Mouse (Mus musculus) heart, adult 2 months (tissue): ENCODE data around the gene Smarca2. TPM values are rescaled to one million over a fixed set of nuclear protein-coding genes. Genes with fewer than 3 reads are reported as not detected.

Source experiments
- DNase-seq, 2 experiments: peaks; one replicate each; pipeline ENCODE4 v3.0.0; 2021
- H3K27ac ChIP-seq: fragments of 200-600 bp; 2 replicates; pipeline ENCODE4 v1.8.1; 2022
- H3K27me3 ChIP-seq: fragments of 200-500 bp; 2 replicates; pipeline ENCODE4 v1.6.1; 2012; ENCODE audit warnings: mild to moderate bottlenecking, low read length, inconsistent platforms, mixed read lengths; ENCODE audit not compliant: control insufficient read depth, insufficient read depth
- H3K36me3 ChIP-seq: fragments of 200-500 bp; 2 replicates; pipeline ENCODE4 v1.6.1; 2012; ENCODE audit warnings: low read length, inconsistent platforms; ENCODE audit not compliant: control insufficient read depth, insufficient read depth
- H3K4me1 ChIP-seq: fragments of 200-500 bp; 2 replicates; pipeline ENCODE4 v1.6.1; 2011; ENCODE audit warnings: low read length; ENCODE audit not compliant: control insufficient read depth, insufficient read depth
- H3K4me3 ChIP-seq: fragments of 200-600 bp; 2 replicates; pipeline ENCODE4 v1.8.1; 2022
- H3K79me2 ChIP-seq: fragments of 200-500 bp; replicated peaks from 2 replicates; pipeline ENCODE4 v1.6.1; 2012; ENCODE audit warnings: mild to moderate bottlenecking, inconsistent platforms, low read length, moderate library complexity, mixed read lengths; ENCODE audit not compliant: control insufficient read depth, insufficient read depth
- H3K9ac ChIP-seq: fragments of 200-500 bp; 2 replicates; pipeline ENCODE4 v1.6.1; 2012; ENCODE audit warnings: low read depth, mild to moderate bottlenecking, control low read depth, inconsistent platforms, low read length, mixed read lengths
- CTCF ChIP-seq: fragments of 200-600 bp; IDR thresholded peaks from 2 replicates; pipeline ENCODE4 v1.8.1; 2022; ENCODE audit warnings: antibody characterized with exemption, mild to moderate bottlenecking, moderate library complexity
- EP300 ChIP-seq: fragments of 200-500 bp; IDR thresholded peaks from 2 replicates; pipeline ENCODE4 v1.6.1; 2011; ENCODE audit warnings: low read depth, low read length, control low read depth; ENCODE audit not compliant: insufficient read depth
- POLR2A ChIP-seq: fragments of 200-500 bp; IDR thresholded peaks from 2 replicates; pipeline ENCODE4 v1.6.1; 2011; ENCODE audit warnings: mild to moderate bottlenecking, low read depth, low read length, control low read depth; ENCODE audit not compliant: insufficient read depth
- WGBS: fragments of 180-500 bp; shearing (Covaris S2); methylation state at CpG from one replicate; pipeline ENCODE4 v1.1.7; 2018; 5-methylcytosine and 5-hydroxymethylcytosine counted together
- intact Hi-C: fragments of 180-260 bp; cut with DNase I; formaldehyde crosslinking; loops from one replicate; pipeline ENCODE4 v1.15.1; 2025
- polyA plus RNA-seq: library from polyadenylated mRNA; depleted of rRNA; stranded (reverse); fragments of >200 nt; gene quantifications from 2 replicates; pipeline ENCODE4 v1.2.3, GENCODE M21; 2012
- total RNA-seq, 2 experiments: library from RNA; stranded (reverse); gene quantifications; 2 replicates each; pipeline ENCODE4 v1.2.3; 2021

Gene Smarca2
- total and polyA plus RNA-seq, 3 experiments: 24.3 to 72.1 (median 65.7) TPM

- H3K9ac ChIP-seq: no peak overlapping the region
- H3K27ac ChIP-seq: no peak overlapping the region
- no peak for TF ChIP-seq CTCF
- no peak for TF ChIP-seq EP300
- no peak for TF ChIP-seq POLR2A
- no peaks in the 10 kb centered on the region for H3K27me3 ChIP-seq
- no peak overlapping the region for H3K4me3 ChIP-seq
- no peaks in the 10 kb centered on the region for H3K79me2 ChIP-seq
- DNase-seq: no peak
- WGBS: 94% methylated on average over 5 of the region's 5 CpGs
- intact Hi-C loops: no loop called here
- H3K36me3 ChIP-seq: no peaks in the 10 kb centered on the region
- H3K4me1 ChIP-seq: no peaks in the 10 kb centered on the region
Observed at GRCm38 (mm10) chr19:26768846-26769245, 164.0 kb downstream of the Smarca2 start.

DNA sequence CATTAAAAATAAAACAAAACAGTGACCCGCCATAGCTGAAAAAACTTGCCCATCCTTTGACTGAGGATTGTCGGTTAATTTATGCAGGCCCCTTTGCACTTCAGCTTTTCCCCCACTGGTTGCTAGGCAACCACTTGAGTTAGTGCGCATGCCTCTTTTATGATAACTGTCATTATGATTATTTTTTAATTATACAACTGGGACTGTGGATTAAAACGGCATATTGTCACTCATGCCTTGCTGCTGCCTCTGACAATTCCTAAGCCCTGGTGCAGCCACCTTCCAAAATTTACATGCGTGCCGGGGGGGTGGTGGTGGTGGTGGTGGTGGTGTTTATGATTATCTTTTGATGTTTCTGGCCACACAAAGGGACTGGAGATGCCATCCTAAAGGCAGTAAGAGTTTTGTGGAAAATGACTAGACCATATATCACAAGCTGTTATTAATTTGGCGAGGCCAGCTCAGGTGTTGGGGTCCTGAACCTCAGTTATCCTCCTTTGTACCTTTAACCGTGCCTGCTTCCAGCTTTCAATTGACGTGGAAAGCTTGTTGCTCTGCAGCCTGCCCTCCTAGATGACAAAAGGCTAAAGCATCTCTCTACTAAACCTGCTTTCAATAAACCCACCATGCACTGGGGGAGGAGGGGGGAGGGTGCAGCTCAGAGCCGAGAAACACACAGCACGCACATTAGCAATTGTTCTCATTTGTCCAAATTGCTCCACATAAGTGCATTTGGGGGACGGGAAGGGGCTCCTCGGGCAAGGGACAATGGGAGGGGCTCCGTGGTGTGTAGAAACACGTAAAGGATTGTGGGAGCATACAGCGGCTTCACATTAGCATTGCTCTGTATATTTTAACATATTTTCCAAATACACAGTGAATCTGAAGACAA lies 165.0 kb downstream of the Smarca2 start:
- Histone ChIP-seq H3K4me1 (no peaks in the 10 kb centered on the region), H3K79me2 (no peaks in the 10 kb centered on the region), H3K27me3 (no peaks in the 10 kb centered on the region), H3K4me3 (no peak overlapping the region), H3K9ac (no peak overlapping the region), H3K27ac (no peak overlapping the region), H3K36me3 (no peaks in the 10 kb centered on the region)
- intact Hi-C loops: no loop called here
- WGBS: 83% methylated on average over 16 of the region's 16 CpGs
- no peak for TF ChIP-seq POLR2A
- no peak for TF ChIP-seq EP300
- no peak for TF ChIP-seq CTCF
- no peak for DNase-seq

DNA sequence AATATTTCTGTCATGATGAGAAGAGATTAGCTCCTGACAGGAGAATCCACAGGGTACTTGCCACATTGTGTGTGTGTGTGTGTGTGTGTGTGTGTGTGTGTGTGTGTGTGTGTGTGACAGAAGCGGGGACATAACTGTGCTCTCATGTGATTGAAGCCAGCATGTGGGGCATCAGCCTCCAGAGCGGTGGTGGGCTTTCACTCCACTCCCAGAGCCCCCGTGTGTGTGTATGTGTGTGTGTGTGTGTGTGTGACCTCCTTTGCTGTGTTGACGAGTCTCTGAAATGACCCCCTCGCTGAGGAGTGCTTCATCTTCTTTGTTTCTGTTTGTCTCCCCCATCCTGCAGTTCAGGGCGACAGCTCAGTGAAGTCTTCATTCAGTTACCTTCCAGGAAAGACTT lies 165.7 kb downstream of the Smarca2 start:
- Histone ChIP-seq H3K79me2 (no peaks in the 10 kb centered on the region), H3K4me3 (no peak overlapping the region), H3K4me1 (no peaks in the 10 kb centered on the region), H3K27ac (no peak overlapping the region), H3K9ac (no peak overlapping the region), H3K36me3 (no peaks in the 10 kb centered on the region), H3K27me3 (no peaks in the 10 kb centered on the region)
- 91% methylated on average over 6 of the region's 6 CpGs for WGBS
- intact Hi-C loops: no loop called here
- no peak for TF ChIP-seq POLR2A
- TF ChIP-seq EP300: no peak
- no peak for DNase-seq

DNA sequence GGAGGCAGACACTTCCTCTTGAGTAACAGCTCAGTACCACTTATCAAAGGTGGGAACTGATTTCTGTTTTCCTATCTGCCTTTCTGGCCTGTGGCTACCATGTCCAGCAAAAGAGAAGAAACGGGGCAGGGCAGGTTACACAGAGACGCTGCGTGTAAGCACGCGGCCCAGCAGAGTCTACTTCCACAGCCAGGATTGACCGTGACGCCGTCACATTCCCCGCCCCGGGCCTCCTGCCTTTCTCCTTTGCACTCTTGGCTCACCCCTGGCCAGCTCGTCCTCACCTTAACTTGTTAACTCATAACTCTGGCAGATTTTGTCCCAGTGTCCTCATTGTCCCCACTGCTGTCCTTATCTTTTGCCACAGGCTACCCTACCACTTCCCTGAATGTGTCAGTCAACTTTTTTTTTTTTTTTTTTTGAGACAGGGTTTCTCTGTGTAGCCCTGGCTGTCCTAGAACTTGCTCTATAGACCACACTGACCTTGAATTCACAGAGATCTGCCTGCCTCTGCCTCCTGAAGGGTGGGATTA lies 167.3 kb downstream of the Smarca2 start:
- Histone ChIP-seq H3K36me3 (no peaks in the 10 kb centered on the region), H3K4me1 (no peaks in the 10 kb centered on the region), H3K79me2 (no peaks in the 10 kb centered on the region), H3K4me3 (no peak overlapping the region), H3K27me3 (no peaks in the 10 kb centered on the region), H3K27ac (no peak overlapping the region), H3K9ac (no peak overlapping the region)
- TF ChIP-seq POLR2A (no peak), EP300 (no peak), CTCF (no peak)
- 95% methylated on average over 11 of the region's 11 CpGs for WGBS
- intact Hi-C loops: no loop called here
- no peak for DNase-seq

- no peak for DNase-seq
- Histone ChIP-seq H3K4me1 (no peaks in the 10 kb centered on the region), H3K27me3 (no peaks in the 10 kb centered on the region), H3K9ac (no peak overlapping the region), H3K4me3 (no peak overlapping the region), H3K79me2 (no peaks in the 10 kb centered on the region), H3K27ac (no peak overlapping the region), H3K36me3 (no peaks in the 10 kb centered on the region; the same call in 1 of the 2 replicates)
- intact Hi-C loops: no loop called here
- TF ChIP-seq EP300 (no peak), CTCF (no peak), POLR2A (no peak)
- WGBS: 79% methylated on average over 27 of the region's 27 CpGs
Observed at GRCm38 (mm10) chr19:26776066-26777025, 171.5 kb downstream of the Smarca2 start.
